Mouse (Mus musculus): ENCODE measurements around the gene Espn.

GRCm38 (mm10) chr4:152177174-152177536 is 25.0 kb upstream of the Espn start:
- TF ChIP-seq CTCF (IDR thresholded peaks at IDR 0.05; ENCODE audit: low read depth, low read length) = no peak
- no peak for TF ChIP-seq TAL1 (conservative IDR thresholded peaks at IDR 0.05; ENCODE audit: low read depth, low read length)

All from G1E (cell line).